Mouse (Mus musculus): ENCODE results near the gene Ralgps1.
"Not testable (repeated sequence)": the region's sequence is repeated elsewhere in the genome, so short reads cannot be mapped to it uniquely, and the experiment has no call there.

Gene Ralgps1

GRCm38 (mm10) chr2:33154751-33155372 lies 216.4 kb downstream of the Ralgps1 start:
- in situ Hi-C loops (cut with MboI; ENCODE audit: low sequenced_read_pairs): loop anchor here (5.0 kb wide), 1 partner anchor 197 kb away; no protein-coding TSS in a partner anchor

DNA sequence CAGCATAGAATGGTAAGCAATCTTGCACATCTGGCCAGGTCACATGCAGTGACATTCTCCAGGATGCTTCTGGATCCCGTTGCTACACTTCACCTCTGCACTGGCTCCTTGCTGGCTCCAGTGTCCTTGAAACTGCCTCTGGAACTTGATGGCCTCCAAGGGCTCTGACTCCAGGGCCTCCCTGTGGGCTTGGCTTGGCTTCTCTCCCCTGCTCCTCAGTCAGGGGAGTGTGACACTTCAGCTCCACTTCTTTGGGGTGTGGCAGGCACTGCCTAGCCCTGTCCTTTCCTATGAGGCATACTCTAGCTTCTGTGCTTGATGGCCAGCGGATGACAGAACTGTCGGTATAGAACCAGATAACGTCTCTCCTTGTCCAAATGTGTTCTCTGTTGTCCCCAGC lies 224.3 kb downstream of the Ralgps1 start:
- in situ Hi-C loops (cut with MboI; ENCODE audit: low sequenced_read_pairs): no loop called here

GRCm38 (mm10) chr2:33143292-33143691 lies 228.0 kb downstream of the Ralgps1 start:
- in situ Hi-C loops (cut with MboI; ENCODE audit: low sequenced_read_pairs): no loop called here

DNA sequence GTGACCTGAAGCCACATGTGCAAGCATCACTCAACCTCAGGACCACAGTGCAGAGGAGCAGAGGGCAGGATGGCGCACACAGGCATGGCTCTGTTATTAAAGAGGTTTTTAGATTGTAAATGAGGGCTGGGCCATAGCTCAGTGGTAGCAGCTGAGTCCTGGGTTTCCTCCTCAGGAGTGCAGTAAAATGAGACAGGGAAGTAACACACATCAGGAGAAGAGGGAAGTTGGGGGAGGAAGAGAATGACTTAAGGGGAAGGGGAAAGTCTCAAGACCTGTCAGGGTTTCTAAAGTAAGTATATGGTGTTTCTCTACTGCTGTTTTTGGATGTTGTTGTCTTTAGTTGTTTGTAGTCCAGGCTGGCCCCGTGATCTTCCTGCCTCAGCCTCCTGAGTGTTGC lies 232.8 kb downstream of the Ralgps1 start:
- in situ Hi-C loops (cut with MboI; ENCODE audit: low sequenced_read_pairs): no loop called here

DNA sequence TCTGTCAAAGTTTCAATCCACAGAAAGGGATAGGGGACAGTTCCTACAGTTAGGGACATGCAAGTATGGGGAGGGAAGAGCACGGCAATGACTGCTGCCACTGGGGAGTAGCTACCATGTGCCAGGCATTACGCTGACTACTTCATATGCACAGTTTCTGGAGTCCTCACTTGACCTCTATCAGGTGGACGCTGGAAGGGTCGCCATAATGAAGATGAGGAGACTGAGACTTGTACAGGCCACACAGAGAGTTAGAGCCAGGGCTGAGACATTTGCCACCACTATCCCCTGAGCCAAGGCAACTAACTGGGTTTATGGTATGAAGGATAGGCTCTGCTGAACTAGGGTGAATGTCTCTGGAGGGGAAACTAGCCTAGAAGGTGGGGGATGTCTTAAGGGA lies 233.6 kb downstream of the Ralgps1 start:
- in situ Hi-C loops (cut with MboI; ENCODE audit: low sequenced_read_pairs): no loop called here

- in situ Hi-C loops (cut with MboI; ENCODE audit: low sequenced_read_pairs): no loop called here
Measured at GRCm38 (mm10) chr2:33137244-33137643, 234.0 kb downstream of the Ralgps1 start.

DNA sequence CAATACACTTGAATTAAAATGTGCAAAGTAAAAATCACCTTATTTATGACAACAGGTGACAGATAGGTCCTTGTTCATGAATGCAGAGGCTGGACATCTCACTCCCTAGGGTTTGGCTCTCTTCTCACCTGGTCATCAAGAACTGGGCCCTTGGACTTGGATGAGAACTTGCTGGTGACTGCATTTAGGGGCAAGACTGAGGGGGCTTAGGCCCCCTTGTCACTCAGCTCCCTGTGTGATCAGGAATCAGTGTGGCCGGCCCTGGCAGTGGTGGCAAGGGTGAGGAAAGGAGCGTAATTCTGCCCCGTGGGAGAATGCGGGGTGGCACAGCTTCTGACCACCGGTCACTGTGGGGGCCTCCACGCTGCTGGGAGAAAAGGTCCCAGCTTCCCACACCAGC lies 234.9 kb downstream of the Ralgps1 start:
- in situ Hi-C loops (cut with MboI; ENCODE audit: low sequenced_read_pairs): no loop called here

GRCm38 (mm10) chr2:33134766-33135490 lies 236.4 kb downstream of the Ralgps1 start:
- in situ Hi-C loops (cut with MboI; ENCODE audit: low sequenced_read_pairs): no loop called here

DNA sequence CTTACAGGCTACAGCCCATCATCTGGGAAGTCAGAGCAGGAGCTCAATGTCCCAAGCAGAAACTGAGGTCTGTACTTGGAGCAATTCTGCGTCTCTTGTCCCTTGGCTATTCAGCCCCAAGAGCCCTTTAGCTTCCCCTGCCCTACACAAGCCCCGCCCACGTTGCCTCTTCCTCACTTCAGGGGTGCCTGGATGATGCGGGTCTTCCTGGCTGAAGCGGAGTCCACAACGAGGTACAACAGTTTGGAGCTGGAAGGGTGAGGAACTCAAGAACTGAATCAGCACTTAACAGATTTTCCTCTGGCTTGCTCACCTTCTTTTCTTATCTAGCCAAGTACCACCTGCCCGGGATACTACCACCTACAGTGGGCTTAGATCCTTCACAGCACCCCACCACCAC lies 239.0 kb downstream of the Ralgps1 start:
- in situ Hi-C loops (cut with MboI; ENCODE audit: low sequenced_read_pairs): no loop called here

- in situ Hi-C loops (cut with MboI; ENCODE audit: low sequenced_read_pairs): no loop called here
Measured at GRCm38 (mm10) chr2:33131500-33132092, 239.7 kb downstream of the Ralgps1 start, which contains the start of gene Garnl3. Gene Garnl3, minus strand, starts transcription at chr2:33131654.

DNA sequence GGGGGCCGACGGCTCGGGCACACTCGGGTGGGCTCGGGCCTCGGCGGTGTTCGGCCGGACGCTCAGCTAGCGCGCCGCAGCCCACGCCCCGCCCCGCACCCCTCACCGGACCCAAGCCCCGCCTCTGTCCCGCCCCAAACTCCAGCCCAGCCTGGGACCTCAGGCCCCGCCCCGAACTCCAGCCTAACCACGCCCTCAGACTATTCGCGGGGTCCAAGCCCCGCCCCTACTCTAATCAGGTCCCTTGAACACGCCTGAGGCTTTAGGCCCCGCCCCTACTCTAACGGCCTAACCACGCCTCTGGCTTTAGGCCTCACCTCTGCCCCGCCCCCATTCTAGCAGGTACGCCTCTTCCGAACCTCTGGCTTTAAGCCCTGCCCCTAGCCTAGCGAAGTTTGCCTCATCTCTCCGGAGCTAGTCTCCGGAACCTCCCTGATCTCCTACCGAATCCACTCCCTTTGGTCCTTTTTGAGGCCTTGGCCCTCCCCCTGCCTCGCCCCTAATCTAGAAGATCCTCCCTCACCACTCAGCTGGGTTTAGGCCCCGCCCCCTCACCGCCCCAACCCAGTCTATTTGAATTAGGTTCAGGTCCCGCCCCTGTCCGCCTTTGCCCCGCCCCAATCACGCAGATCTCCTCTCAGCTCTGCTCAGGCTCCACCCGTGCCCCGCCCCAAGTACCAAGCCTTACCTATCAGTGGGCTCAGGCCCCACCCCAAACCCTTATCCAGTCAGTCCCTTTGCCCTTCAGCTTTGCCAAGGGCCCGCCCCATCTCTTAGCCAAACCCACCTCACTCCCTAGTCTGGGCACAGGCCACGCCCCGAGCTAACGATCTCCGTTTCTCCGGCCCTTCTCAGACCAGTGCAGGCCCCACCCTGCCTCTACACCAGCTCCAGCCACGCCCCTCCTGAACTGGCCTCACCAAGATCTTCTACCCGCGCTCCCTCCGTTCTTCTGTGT lies 240.5 kb downstream of the Ralgps1 start:
- in situ Hi-C loops (cut with MboI; ENCODE audit: low sequenced_read_pairs): no loop called here

DNA sequence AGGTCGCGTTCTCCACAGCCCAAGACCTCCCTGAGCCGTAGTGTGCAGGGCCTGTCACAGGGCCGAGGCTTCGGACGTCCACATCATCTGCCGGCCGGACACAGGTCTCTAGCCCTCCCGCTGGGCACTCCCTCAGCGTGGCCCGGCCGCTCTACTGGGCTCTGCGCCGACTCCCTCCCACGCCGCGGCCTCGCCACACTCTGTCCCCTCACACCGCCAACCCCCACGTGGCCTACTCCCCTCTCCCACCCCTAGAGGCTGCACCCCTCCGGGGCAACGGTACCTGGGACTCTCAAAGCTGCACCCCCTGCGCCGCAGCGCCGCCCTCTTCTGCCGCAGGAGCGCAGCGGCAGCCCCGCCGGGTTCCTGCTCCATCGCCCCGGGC lies 241.2 kb downstream of the Ralgps1 start:
- in situ Hi-C loops (cut with MboI; ENCODE audit: low sequenced_read_pairs): no loop called here

DNA sequence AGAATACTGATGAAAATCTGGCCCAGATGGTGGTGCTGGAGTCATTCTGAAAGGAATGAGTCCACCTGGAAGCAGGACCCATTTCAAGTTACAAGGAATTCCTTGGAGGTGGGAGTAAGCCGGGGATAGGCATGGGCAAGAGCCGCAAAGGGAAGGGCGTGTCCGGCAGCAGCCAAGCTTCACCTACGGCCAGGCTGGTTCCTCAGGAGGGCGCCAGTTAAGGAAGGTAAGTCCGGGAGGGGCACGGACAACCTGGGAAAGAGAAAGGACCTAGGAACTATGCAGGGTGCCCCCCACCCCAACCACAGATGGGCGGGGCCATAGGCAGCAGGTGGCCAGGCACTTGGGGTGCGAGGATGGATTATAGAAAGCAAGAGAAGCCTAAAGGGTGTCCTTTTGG lies 241.6 kb downstream of the Ralgps1 start:
- in situ Hi-C loops (cut with MboI; ENCODE audit: low sequenced_read_pairs): no loop called here

DNA sequence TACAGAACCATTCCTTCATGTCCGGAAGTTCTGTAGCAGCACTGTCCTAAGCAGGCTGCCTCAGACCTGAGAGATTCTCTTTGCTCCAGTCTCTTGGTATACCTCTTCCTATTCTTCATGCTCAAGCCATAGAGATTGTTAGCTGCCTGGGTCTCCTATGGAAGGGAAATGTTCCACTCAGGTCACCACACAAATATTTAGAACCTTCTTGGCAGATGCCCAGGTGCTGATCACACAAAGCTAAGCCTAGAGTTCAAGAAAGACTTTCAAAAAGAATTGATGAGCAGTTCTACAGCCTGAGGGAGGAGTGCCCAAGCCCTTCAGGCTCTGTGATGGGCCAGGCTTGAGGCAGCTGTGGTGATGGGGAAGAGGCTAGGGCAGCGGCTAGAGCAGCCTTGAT lies 242.3 kb downstream of the Ralgps1 start:
- in situ Hi-C loops (cut with MboI; ENCODE audit: low sequenced_read_pairs): no loop called here

- in situ Hi-C loops (cut with MboI; ENCODE audit: low sequenced_read_pairs): no loop called here
Measured at GRCm38 (mm10) chr2:33127271-33127670, 244.0 kb downstream of the Ralgps1 start.

DNA sequence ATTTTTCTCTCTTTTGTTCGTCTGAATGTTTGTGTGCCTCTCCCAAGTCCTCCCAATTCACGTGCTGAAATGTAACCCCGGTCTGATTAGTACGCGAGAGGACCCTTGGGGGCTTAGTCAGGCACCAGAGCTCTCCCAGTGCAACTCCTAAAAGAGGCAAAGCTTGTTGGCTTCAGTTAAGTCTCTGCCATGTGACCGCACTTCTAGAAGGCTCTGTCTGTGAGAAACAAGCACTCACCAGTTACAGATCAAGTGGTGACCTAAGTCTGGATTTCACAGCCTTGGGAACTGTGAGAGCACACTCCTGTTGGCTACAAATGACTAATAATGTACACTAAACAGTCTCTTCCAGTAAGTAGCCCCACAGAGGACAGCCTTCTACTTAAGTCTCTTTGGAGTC lies 248.4 kb downstream of the Ralgps1 start:
- in situ Hi-C loops (cut with MboI; ENCODE audit: low sequenced_read_pairs): no loop called here

GRCm38 (mm10) chr2:33100536-33100935 lies 270.8 kb downstream of the Ralgps1 start:
- in situ Hi-C loops (cut with MboI; ENCODE audit: low sequenced_read_pairs): no loop called here

GRCm38 (mm10) chr2:33097326-33097725 lies 274.0 kb downstream of the Ralgps1 start:
- in situ Hi-C loops (cut with MboI; ENCODE audit: low sequenced_read_pairs): not testable (repeated sequence)

GRCm38 (mm10) chr2:33095221-33095671 lies 276.0 kb downstream of the Ralgps1 start:
- in situ Hi-C loops (cut with MboI; ENCODE audit: low sequenced_read_pairs): no loop called here

DNA sequence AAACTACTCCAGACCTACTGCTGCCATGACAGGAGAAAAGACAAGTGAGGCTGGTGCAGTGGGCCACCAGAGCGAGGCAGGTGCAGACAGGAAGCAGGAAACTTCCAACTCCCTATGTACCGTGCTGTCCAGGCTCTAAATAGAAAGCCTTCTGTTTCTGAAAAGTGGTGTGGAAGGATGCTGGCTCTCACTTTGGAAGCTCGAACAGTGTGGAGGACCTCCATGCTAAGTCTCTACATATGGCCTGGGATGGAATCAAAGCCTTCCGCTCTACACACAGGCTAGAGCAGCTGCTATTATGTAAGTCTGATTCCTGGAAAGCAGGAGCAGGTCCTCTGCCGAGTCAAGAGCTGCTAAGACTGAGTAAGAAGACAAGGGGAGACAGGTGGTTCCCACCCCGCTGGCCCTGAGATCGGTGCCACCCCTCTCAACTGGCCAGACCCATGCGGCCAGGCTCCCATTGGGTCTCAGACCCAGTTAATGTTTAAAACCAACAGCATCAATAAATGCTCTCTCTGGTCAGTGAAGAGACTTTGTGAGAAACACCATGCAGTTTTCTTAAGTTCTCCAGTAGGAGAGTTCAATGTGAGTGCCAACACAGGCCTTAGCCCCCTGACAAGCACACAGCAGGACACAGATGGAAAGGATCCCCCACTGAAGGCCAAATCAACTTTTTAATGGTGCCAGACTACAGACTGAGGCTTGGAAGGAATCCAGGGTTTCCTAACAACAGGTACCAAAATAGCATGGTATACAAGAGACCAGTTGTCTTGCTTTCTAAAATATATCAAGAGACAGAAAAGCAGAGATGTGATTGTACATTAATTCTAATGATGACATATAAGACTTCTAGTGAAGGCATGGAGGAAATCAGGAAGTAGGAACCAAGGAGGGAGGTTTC lies 280.4 kb downstream of the Ralgps1 start:
- in situ Hi-C loops (cut with MboI; ENCODE audit: low sequenced_read_pairs): no loop called here
